Mouse (Mus musculus): ENCODE measurements around the gene Gba. TPM values are rescaled to one million over a fixed set of nuclear protein-coding genes. Genes with fewer than 3 reads are reported as not detected.
A peak's percentile ranks its signal among the peaks of the same experiment; 100 is the strongest.

Gene Gba
- polyA plus RNA-seq, 1 experiment from 2014 or later, result 50.3 TPM

DNA sequence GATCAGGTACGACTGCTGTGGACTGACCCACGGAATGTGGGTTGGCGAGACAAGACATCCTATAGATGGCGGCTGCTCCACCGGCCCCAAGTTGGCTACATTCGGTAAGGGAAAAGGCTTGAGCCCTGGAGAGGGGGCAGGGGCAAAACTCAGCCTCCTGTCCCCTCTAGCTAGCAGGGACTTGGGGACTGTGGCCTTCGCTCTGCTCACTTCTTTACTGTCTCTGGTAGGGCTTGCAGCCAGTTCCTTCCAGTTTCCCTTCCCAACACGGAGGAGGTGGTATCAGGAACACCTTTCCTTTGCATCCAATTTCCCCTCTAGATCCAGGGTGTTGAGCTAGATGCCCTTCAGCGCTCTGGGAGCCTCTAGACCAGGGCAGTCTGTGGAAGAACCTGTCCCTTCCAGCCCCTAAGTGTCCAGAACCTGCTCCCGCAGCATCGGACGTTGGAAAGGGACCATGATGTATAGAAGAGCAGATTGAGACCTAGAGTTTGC lies 22.6 kb downstream of the Gba start:
- ATAC-seq (replicated peaks), result no peak
- peaks cover 60% of the 10 kb centered on the region for H3K4me1 ChIP-seq

DNA sequence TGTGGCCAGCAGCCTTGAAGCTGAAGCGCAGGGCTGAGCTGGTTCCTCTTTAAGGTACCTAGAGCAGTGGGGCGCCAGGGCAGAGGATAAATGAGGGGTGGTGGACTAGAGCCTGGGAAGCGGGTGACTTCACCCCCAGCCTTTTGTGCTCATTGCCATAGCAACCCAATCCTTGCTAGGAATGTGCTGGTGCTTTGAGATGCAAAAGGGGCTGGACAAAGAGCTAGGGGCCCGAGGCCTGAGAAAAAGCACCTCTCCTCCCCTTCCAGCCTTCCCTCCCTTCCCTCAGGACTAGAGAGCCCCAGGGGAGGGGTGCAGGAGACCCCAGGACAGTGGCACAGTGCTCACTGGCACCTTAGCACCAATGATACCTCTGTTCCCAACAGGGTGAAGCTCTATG lies 23.2 kb downstream of the Gba start:
- peak overlapping the region; percentile 52 for H3K9ac ChIP-seq
- peak overlapping the region; percentile 37 for H3K4me3 ChIP-seq
- H3K9me3 ChIP-seq, result no peaks in the 10 kb centered on the region
- ATAC-seq (replicated peaks), result peak; percentile 52
- peak overlapping the region; percentile 65 for H3K4me2 ChIP-seq
- 19% methylated on average over 4 of the region's 4 CpGs for WGBS
- H3K27ac ChIP-seq, result peak overlapping the region; percentile 86
- peaks cover 60% of the 10 kb centered on the region for H3K4me1 ChIP-seq
- H3K27me3 ChIP-seq (replicated peaks), result no peaks in the 10 kb centered on the region
- no peaks in the 10 kb centered on the region for H3K36me3 ChIP-seq (replicated peaks)

More for the DNA sequence above, 22.6 kb downstream of the Gba start:
- Histone ChIP-seq H3K36me3 (replicated peaks) (no peaks in the 10 kb centered on the region), H3K9me3 (no peaks in the 10 kb centered on the region), H3K4me3 (peak overlapping the region; percentile 37), H3K27me3 (replicated peaks) (no peaks in the 10 kb centered on the region), H3K9ac (peak overlapping the region; percentile 52), H3K4me2 (peak overlapping the region; percentile 65), H3K27ac (peak overlapping the region; percentile 86)
- WGBS, result 11% methylated on average over 12 of the region's 12 CpGs

GRCm38 (mm10) chr3:89226361-89226760 lies 23.6 kb downstream of the Gba start:
- 10% methylated on average over 11 of the region's 11 CpGs for WGBS
- H3K9me3 ChIP-seq, result no peaks in the 10 kb centered on the region
- no peak for ATAC-seq (replicated peaks)
- peaks cover 60% of the 10 kb centered on the region for H3K4me1 ChIP-seq
- peak overlapping the region; percentile 52 for H3K9ac ChIP-seq
- peak overlapping the region; percentile 86 for H3K27ac ChIP-seq
- H3K4me2 ChIP-seq, result peak overlapping the region; percentile 65
- no peaks in the 10 kb centered on the region for H3K27me3 ChIP-seq (replicated peaks)
- peak overlapping the region; percentile 37 for H3K4me3 ChIP-seq
- H3K36me3 ChIP-seq (replicated peaks), result no peaks in the 10 kb centered on the region

- Histone ChIP-seq H3K36me3 (replicated peaks) (no peaks in the 10 kb centered on the region), H3K27ac (peak within 1 kb of the TSS; percentile 86), H3K4me3 (peak within 1 kb of the TSS; percentile 37), H3K4me2 (peak within 1 kb of the TSS; percentile 65), H3K4me1 (peaks cover 60% of the 10 kb centered on the region), H3K9ac (peak within 1 kb of the TSS; percentile 52), H3K27me3 (replicated peaks) (no peaks in the 10 kb centered on the region), H3K9me3 (no peaks in the 10 kb centered on the region)
- WGBS, result 4% methylated on average over 21 of the region's 21 CpGs
- ATAC-seq (replicated peaks), result no peak
Observed at GRCm38 (mm10) chr3:89226900-89227299, 24.2 kb downstream of the Gba start, which contains the start of gene Mtx1. Gene Mtx1, minus strand, starts transcription at chr3:89227088.

DNA sequence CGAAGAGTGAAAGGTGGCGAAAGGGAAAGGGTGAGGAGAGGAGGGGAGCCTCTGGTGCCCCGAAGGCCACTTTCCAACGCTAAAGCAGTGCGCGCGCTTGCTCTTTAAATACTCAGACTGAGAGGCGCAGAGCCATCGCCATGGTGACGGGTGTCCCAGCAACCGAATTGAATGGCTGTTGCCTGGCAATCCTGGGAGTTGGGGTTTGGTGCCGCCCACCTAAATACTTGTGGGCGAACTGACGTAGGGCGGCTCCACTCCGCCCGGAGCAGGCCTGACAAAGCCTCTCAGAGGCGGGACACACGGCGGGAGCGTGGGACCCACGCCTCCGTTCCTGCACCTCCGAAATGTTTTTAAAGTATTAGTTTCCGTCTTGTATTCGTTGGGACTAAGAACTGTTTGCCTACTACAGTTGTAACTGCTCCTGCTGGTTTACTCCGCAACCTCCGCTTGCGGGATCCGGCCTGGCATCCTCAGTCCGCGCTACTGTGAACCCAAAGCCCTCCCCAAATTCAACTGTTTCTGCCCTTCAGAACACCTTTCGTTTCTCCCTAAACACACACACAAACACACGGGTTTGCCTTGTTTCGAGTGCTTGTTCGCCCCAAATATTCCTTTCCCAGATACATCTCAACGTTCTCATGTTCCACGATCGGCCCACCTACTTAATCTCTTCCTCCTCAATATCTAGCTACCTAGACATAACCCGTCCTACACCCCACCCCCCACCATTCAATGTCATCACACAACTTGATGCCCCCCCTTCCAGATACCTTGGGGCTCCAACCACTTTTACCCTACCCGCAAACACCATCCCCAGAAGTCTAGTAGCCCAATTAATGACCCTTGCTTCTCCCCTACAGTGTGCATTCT lies 24.8 kb downstream of the Gba start:
- Histone ChIP-seq H3K27me3 (replicated peaks) (no peaks in the 10 kb centered on the region), H3K4me2 (peak overlapping the region; percentile 65), H3K4me1 (peaks cover 60% of the 10 kb centered on the region), H3K4me3 (peak overlapping the region; percentile 37), H3K36me3 (replicated peaks) (no peaks in the 10 kb centered on the region), H3K27ac (peak overlapping the region; percentile 86), H3K9me3 (no peaks in the 10 kb centered on the region), H3K9ac (peak overlapping the region; percentile 52)
- WGBS, result 2% methylated on average over 41 of the region's 41 CpGs
- peak; percentile 78 for ATAC-seq (replicated peaks)

DNA sequence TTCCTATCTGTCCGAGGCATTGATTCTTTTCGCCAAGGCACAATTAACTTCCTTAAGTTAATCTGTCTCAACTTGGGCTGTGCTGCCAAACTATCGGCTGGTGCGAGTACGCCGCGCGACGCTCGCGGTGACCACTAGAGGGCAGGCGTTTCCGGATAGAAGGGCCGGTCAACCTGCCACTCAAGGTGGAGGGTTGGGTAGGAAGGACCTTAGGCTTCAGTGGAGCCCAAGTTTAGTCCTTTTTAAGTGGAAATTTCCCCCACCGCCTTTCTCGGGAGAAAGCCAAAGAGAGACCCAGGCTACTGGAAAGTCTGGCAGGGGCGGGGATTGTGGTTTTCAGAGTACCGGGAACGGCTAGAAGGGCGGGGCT lies 25.4 kb downstream of the Gba start:
- Histone ChIP-seq H3K36me3 (replicated peaks) (no peaks in the 10 kb centered on the region), H3K4me1 (peaks cover 57% of the 10 kb centered on the region), H3K27ac (peak overlapping the region; percentile 86), H3K27me3 (replicated peaks) (no peaks in the 10 kb centered on the region), H3K9me3 (no peaks in the 10 kb centered on the region), H3K9ac (0 out of 2 replicates have a peak overlapping the region, but pooled peaks have one; percentile 3), H3K4me3 (peak overlapping the region; percentile 37), H3K4me2 (peak overlapping the region; percentile 65)
- peak; percentile 30; the same call in 1 of the 2 replicates for ATAC-seq (replicated peaks)
- WGBS, result under 1% methylated on average over 20 of the region's 20 CpGs

- no peak for ATAC-seq (replicated peaks)
- Histone ChIP-seq H3K4me1 (peaks cover 50% of the 10 kb centered on the region), H3K27me3 (replicated peaks) (no peaks in the 10 kb centered on the region), H3K4me3 (peak within 1 kb of the TSS; percentile 37), H3K4me2 (peak within 1 kb of the TSS; percentile 65), H3K9ac (0 out of 2 replicates have a peak within 1 kb of the TSS, but pooled peaks have one; percentile 3), H3K9me3 (no peaks in the 10 kb centered on the region), H3K27ac (peak within 1 kb of the TSS; percentile 86), H3K36me3 (replicated peaks) (no peaks in the 10 kb centered on the region)
- WGBS, result 34% methylated on average over 10 of the region's 10 CpGs
Observed at GRCm38 (mm10) chr3:89228836-89229235, 26.1 kb downstream of the Gba start, which contains the start of gene Muc1. Gene Muc1, plus strand, starts transcription at chr3:89229057.

DNA sequence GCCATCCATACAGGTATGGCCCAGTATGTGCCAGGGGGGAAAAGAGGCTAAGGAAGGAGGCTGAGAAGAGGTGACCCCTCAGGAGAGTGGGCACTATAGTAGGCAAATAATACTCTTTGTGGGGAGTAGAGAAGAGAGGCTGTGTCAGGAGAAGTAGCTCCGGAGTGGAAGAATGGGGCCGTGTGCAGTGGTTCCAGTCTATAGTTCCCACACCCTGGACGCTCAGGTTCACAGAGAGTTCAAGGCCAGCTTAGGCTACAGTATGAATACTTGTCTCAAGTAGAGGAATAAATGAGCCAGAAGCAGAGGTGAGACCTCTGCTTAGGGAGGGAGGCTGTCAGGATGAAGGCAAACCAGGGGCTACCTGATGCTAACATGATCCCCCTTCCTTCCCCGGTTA lies 26.5 kb downstream of the Gba start:
- Histone ChIP-seq H3K9me3 (no peaks in the 10 kb centered on the region), H3K36me3 (replicated peaks) (peaks cover 3% of the 10 kb centered on the region; the same call in 1 of the 2 replicates), H3K4me3 (no peak overlapping the region), H3K4me2 (no peak overlapping the region), H3K9ac (no peak overlapping the region), H3K4me1 (peaks cover 46% of the 10 kb centered on the region), H3K27me3 (replicated peaks) (no peaks in the 10 kb centered on the region), H3K27ac (no peak overlapping the region)
- no peak for ATAC-seq (replicated peaks)
- WGBS, result 60% methylated on average over 4 of the region's 4 CpGs

- H3K27ac ChIP-seq, result no peak overlapping the region
- no peaks in the 10 kb centered on the region for H3K9me3 ChIP-seq
- H3K4me3 ChIP-seq, result no peak overlapping the region
- H3K4me2 ChIP-seq, result no peak overlapping the region
- peaks cover 12% of the 10 kb centered on the region; the same call in 1 of the 2 replicates for H3K36me3 ChIP-seq (replicated peaks)
- WGBS, result 93% methylated on average over 2 of the region's 2 CpGs
- no peak overlapping the region for H3K9ac ChIP-seq
- ATAC-seq (replicated peaks), result no peak
- H3K27me3 ChIP-seq (replicated peaks), result no peaks in the 10 kb centered on the region
- peaks cover 33% of the 10 kb centered on the region for H3K4me1 ChIP-seq
Observed at GRCm38 (mm10) chr3:89230561-89230960, 27.8 kb downstream of the Gba start.

- peaks cover 25% of the 10 kb centered on the region for H3K4me1 ChIP-seq
- H3K27me3 ChIP-seq (replicated peaks), result no peaks in the 10 kb centered on the region
- ATAC-seq (replicated peaks), result no peak
- no peak overlapping the region for H3K4me2 ChIP-seq
- no peak overlapping the region for H3K27ac ChIP-seq
- 76% methylated on average over 7 of the region's 7 CpGs for WGBS
- no peaks in the 10 kb centered on the region for H3K9me3 ChIP-seq
- no peak overlapping the region for H3K9ac ChIP-seq
- H3K4me3 ChIP-seq, result no peak overlapping the region
- H3K36me3 ChIP-seq (replicated peaks), result peaks cover 18% of the 10 kb centered on the region
Observed at GRCm38 (mm10) chr3:89231345-89231744, 28.6 kb downstream of the Gba start.

DNA sequence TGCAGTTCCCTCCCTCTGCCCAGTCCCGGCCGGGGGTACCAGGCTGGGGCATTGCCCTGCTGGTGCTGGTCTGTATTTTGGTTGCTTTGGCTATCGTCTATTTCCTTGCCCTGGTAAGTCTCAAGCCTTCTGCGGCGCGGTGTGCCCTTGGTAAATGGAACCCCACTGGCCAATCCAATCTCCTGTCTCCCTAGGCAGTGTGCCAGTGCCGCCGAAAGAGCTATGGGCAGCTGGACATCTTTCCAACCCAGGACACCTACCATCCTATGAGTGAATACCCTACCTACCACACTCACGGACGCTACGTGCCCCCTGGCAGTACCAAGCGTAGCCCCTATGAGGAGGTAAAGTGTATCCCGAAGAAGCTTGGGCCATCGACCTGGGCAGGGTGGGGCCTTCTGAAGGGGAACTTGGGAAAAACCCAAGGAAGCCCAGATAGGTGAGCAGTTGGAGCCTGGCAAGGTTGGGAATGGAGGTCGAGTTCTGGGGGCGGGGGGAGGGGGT lies 29.1 kb downstream of the Gba start:
- 75% methylated on average over 16 of the region's 16 CpGs for WGBS
- Histone ChIP-seq H3K4me1 (peaks cover 20% of the 10 kb centered on the region), H3K9ac (no peak overlapping the region), H3K4me3 (no peak overlapping the region), H3K36me3 (replicated peaks) (peaks cover 23% of the 10 kb centered on the region), H3K27me3 (replicated peaks) (no peaks in the 10 kb centered on the region), H3K4me2 (no peak overlapping the region), H3K27ac (no peak overlapping the region), H3K9me3 (no peaks in the 10 kb centered on the region)
- no peak for ATAC-seq (replicated peaks)

DNA sequence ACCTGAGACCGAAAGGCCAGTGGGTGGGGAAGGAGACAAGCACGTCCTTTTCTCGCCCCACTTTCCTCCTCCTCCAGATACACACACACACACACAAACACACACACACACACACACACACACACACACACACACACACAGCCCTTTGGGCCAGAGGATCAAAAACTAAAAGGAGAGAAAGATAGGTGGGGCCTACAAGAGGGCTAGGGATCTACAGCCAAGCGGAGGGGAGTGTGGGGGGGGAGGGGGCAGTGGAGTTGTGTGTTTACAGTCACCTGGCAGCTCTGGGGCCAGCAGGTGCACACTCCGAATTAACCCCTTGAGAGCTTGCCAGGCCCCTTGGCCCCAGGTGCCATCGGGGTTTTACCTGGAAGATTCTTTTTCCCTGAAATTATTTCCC lies 29.9 kb downstream of the Gba start:
- Histone ChIP-seq H3K4me1 (peaks cover 12% of the 10 kb centered on the region), H3K4me3 (no peak overlapping the region), H3K9me3 (no peaks in the 10 kb centered on the region), H3K4me2 (no peak overlapping the region), H3K27me3 (replicated peaks) (no peaks in the 10 kb centered on the region), H3K9ac (no peak overlapping the region), H3K36me3 (replicated peaks) (peaks cover 31% of the 10 kb centered on the region), H3K27ac (no peak overlapping the region)
- ATAC-seq (replicated peaks), result no peak
- WGBS, result 70% methylated on average over 6 of the region's 6 CpGs

All from midbrain, embryonic 15.5 days (tissue).